Mouse (Mus musculus): ENCODE measurements around the gene Dimt1.

GRCm38 (mm10) chr13:106928296-106928695 is 18.6 kb upstream of the Dimt1 start:
- TF ChIP-seq USF2 (IDR thresholded peaks at IDR 0.05; ENCODE audit: borderline replicate concordance in 1 of 2, insufficient read depth in 1 of 2, low read depth in 1 of 2, low read length in 2 of 2) (no peak), SMC3 (IDR thresholded peaks at IDR 0.05; ENCODE audit: low read depth, low read length) (no peak), ZMIZ1 (IDR thresholded peaks at IDR 0.05; ENCODE audit: low read depth, low read length) (no peak), EP300 (IDR thresholded peaks at IDR 0.05; ENCODE audit: low read depth in 1 of 2, low read length in 2 of 2) (no peak), POLR2A (IDR thresholded peaks at IDR 0.05; ENCODE audit: control insufficient read depth in 1 of 2, insufficient read depth in 1 of 2, low read depth in 1 of 2, low read length in 2 of 2, poor library complexity in 1 of 2) (no peak), ELF1 (IDR thresholded peaks at IDR 0.05; ENCODE audit: low read depth, low read length) (no peak), CTCF (IDR thresholded peaks at IDR 0.05 in 2 of 3, conservative IDR thresholded peaks at IDR 0.05 in 1 of 3; ENCODE audit: control insufficient read depth in 1 of 3, insufficient read depth in 1 of 3, low read depth in 2 of 3, low read length in 3 of 3, poor library complexity in 1 of 3, severe bottlenecking in 1 of 3) (no peak), GATA1 (IDR thresholded peaks at IDR 0.05; ENCODE audit: low read depth, low read length) (no peak), ZKSCAN1 (IDR thresholded peaks at IDR 0.05; ENCODE audit: low read depth, low read length) (no peak), TCF12 (IDR thresholded peaks at IDR 0.05; ENCODE audit: low read depth, low read length) (no peak), ETS1 (IDR thresholded peaks at IDR 0.05; ENCODE audit: low read depth, low read length) (no peak), TAL1 (IDR thresholded peaks at IDR 0.05; ENCODE audit: low read length) (no peak), MYB (IDR thresholded peaks at IDR 0.05; ENCODE audit: low read depth, low read length) (no peak)
